Mouse (Mus musculus) kidney, embryonic 16.5 days (tissue): ENCODE results near the gene Pttg1ip. TPM values are rescaled to one million over a fixed set of nuclear protein-coding genes. Genes with fewer than 3 reads are reported as not detected.

Source experiments
- ATAC-seq: fragments of 200-750 bp; cut with Nextera tagmentation; 2 replicates; pipeline ENCODE4 v1.8.0; 2017; ENCODE audit warnings: moderate TSS enrichment; ENCODE audit not compliant: low FRiP score, low TSS enrichment
- H3K27ac ChIP-seq: fragments of 300-500 bp; sonication (generic); 2 replicates; pipeline ENCODE4 v1.5.1; 2014; ENCODE audit warnings: low read length
- H3K27me3 ChIP-seq: fragments of 300-500 bp; sonication (generic); 2 replicates; pipeline ENCODE4 v1.6.1; 2014; ENCODE audit warnings: low read length, control low read depth, mixed read lengths; ENCODE audit not compliant: insufficient read depth
- H3K36me3 ChIP-seq: fragments of 300-500 bp; sonication (generic); 2 replicates; pipeline ENCODE4 v1.6.1; 2014; ENCODE audit warnings: low read length, control low read depth, mixed read lengths; ENCODE audit not compliant: insufficient read depth
- H3K4me1 ChIP-seq: fragments of 300-500 bp; sonication (generic); 2 replicates; pipeline ENCODE4 v1.6.1; 2014; ENCODE audit warnings: low read length, control low read depth, mixed read lengths; ENCODE audit not compliant: insufficient read depth
- H3K4me2 ChIP-seq: fragments of 300-500 bp; sonication (generic); replicated peaks from 2 replicates; pipeline ENCODE4 v1.6.1; 2014; ENCODE audit warnings: low read depth, low read length
- H3K4me3 ChIP-seq: fragments of 300-500 bp; sonication (generic); 2 replicates; pipeline ENCODE4 v1.5.1; 2014; ENCODE audit warnings: mild to moderate bottlenecking, low read length
- H3K9ac ChIP-seq: fragments of 300-500 bp; sonication (generic); replicated peaks from 2 replicates; pipeline ENCODE4 v1.6.1; 2014; ENCODE audit warnings: low read length
- H3K9me3 ChIP-seq: fragments of 300-500 bp; sonication (generic); 2 replicates; pipeline ENCODE4 v1.6.1; 2016; ENCODE audit warnings: low read length, control low read depth
- WGBS: fragments of 180-500 bp; shearing (Covaris S2); extraction: QIAGEN DNeasy Blood & Tissue Kit; methylation state at CpG from one replicate; pipeline ENCODE4 v1.1.7; 2014; 5-methylcytosine and 5-hydroxymethylcytosine counted together
- polyA plus RNA-seq: library from polyadenylated mRNA; unstranded; fragments of >200 nt; fragmentation: Nextera tagmentation; extraction: Ambion mirVana; gene quantifications from 2 replicates; pipeline ENCODE4 v1.2.1, GENCODE M21; 2015

Gene Pttg1ip
- 194 and 206 TPM in 2 replicates for polyA plus RNA-seq

- ATAC-seq, result peak; percentile 98
- peak within 1 kb of the TSS; percentile 94 for H3K4me3 ChIP-seq
- WGBS, result under 1% methylated on average over 64 of the region's 64 CpGs
Measured at GRCm38 (mm10) chr10:77581408-77582284, at the start of gene Pttg1ip. TSS of gene Pttg1ip (plus strand) at chr10:77581720.

GRCm38 (mm10) chr10:77532020-77532413, 49.5 kb upstream of the Pttg1ip start:
- Histone ChIP-seq H3K4me1 (no peaks in the 10 kb centered on the region), H3K9ac (no peak overlapping the region), H3K27ac (no peak overlapping the region), H3K4me2 (no peak overlapping the region), H3K4me3 (no peak overlapping the region), H3K36me3 (no peaks in the 10 kb centered on the region), H3K9me3 (no peaks in the 10 kb centered on the region), H3K27me3 (no peaks in the 10 kb centered on the region)
- ATAC-seq, result no peak
- 83% methylated on average over 1 of the region's 1 CpGs for WGBS

More at GRCm38 (mm10) chr10:77581408-77582284, at the start of gene Pttg1ip:
- Histone ChIP-seq H3K27me3 (no peaks in the 10 kb centered on the region), H3K36me3 (no peaks in the 10 kb centered on the region), H3K9me3 (no peaks in the 10 kb centered on the region), H3K9ac (peak within 1 kb of the TSS; percentile 88), H3K4me1 (peaks cover 24% of the 10 kb centered on the region), H3K27ac (peak within 1 kb of the TSS; percentile 98), H3K4me2 (peak within 1 kb of the TSS; percentile 95)

GRCm38 (mm10) chr10:77536727-77537126, 44.8 kb upstream of the Pttg1ip start:
- Histone ChIP-seq H3K4me2 (no peak overlapping the region), H3K4me1 (no peaks in the 10 kb centered on the region), H3K36me3 (no peaks in the 10 kb centered on the region), H3K27ac (no peak overlapping the region), H3K27me3 (no peaks in the 10 kb centered on the region), H3K9me3 (no peaks in the 10 kb centered on the region), H3K4me3 (no peak overlapping the region), H3K9ac (no peak overlapping the region)
- WGBS, result 57% methylated on average over 8 of the region's 8 CpGs
- ATAC-seq, result no peak

GRCm38 (mm10) chr10:77537215-77538209, 44.0 kb upstream of the Pttg1ip start:
- H3K9me3 ChIP-seq, result no peaks in the 10 kb centered on the region
- H3K4me2 ChIP-seq, result no peak overlapping the region
- H3K4me3 ChIP-seq, result no peak overlapping the region
- H3K4me1 ChIP-seq, result no peaks in the 10 kb centered on the region
- H3K27ac ChIP-seq, result no peak overlapping the region
- no peaks in the 10 kb centered on the region for H3K36me3 ChIP-seq
- ATAC-seq, result no peak
- H3K9ac ChIP-seq, result no peak overlapping the region
- H3K27me3 ChIP-seq, result no peaks in the 10 kb centered on the region
- 69% methylated on average over 11 of the region's 11 CpGs for WGBS

GRCm38 (mm10) chr10:77539320-77539945, 42.1 kb upstream of the Pttg1ip start:
- ATAC-seq, result no peak
- Histone ChIP-seq H3K27ac (no peak overlapping the region), H3K36me3 (no peaks in the 10 kb centered on the region), H3K9me3 (no peaks in the 10 kb centered on the region), H3K4me2 (no peak overlapping the region), H3K27me3 (no peaks in the 10 kb centered on the region), H3K4me3 (no peak overlapping the region), H3K9ac (no peak overlapping the region), H3K4me1 (no peaks in the 10 kb centered on the region)
- 73% methylated on average over 7 of the region's 7 CpGs for WGBS

GRCm38 (mm10) chr10:77540576-77541102, 40.9 kb upstream of the Pttg1ip start:
- Histone ChIP-seq H3K36me3 (no peaks in the 10 kb centered on the region), H3K27ac (no peak overlapping the region), H3K27me3 (no peaks in the 10 kb centered on the region), H3K9me3 (no peaks in the 10 kb centered on the region), H3K4me1 (no peaks in the 10 kb centered on the region), H3K4me2 (no peak overlapping the region), H3K9ac (no peak overlapping the region), H3K4me3 (no peak overlapping the region)
- no peak for ATAC-seq
- 82% methylated on average over 4 of the region's 4 CpGs for WGBS

- H3K9ac ChIP-seq, result no peak overlapping the region
- H3K9me3 ChIP-seq, result no peaks in the 10 kb centered on the region
- no peaks in the 10 kb centered on the region for H3K27me3 ChIP-seq
- 76% methylated on average over 10 of the region's 10 CpGs for WGBS
- no peak overlapping the region for H3K27ac ChIP-seq
- H3K4me1 ChIP-seq, result no peaks in the 10 kb centered on the region
- no peak overlapping the region for H3K4me3 ChIP-seq
- H3K36me3 ChIP-seq, result no peaks in the 10 kb centered on the region
- no peak overlapping the region for H3K4me2 ChIP-seq
- no peak for ATAC-seq
Measured at GRCm38 (mm10) chr10:77541864-77542666, 39.5 kb upstream of the Pttg1ip start.

GRCm38 (mm10) chr10:77543226-77543625, 38.3 kb upstream of the Pttg1ip start:
- Histone ChIP-seq H3K36me3 (no peaks in the 10 kb centered on the region), H3K9me3 (no peaks in the 10 kb centered on the region), H3K4me3 (no peak overlapping the region), H3K27me3 (no peaks in the 10 kb centered on the region), H3K9ac (no peak overlapping the region), H3K4me2 (no peak overlapping the region), H3K27ac (no peak overlapping the region), H3K4me1 (no peaks in the 10 kb centered on the region)
- 52% methylated on average over 7 of the region's 7 CpGs for WGBS
- ATAC-seq, result no peak

- Histone ChIP-seq H3K27ac (no peak overlapping the region), H3K4me1 (no peaks in the 10 kb centered on the region), H3K4me3 (no peak overlapping the region), H3K9ac (no peak overlapping the region), H3K36me3 (no peaks in the 10 kb centered on the region), H3K4me2 (no peak overlapping the region), H3K9me3 (no peaks in the 10 kb centered on the region), H3K27me3 (no peaks in the 10 kb centered on the region)
- no peak for ATAC-seq
- 76% methylated on average over 5 of the region's 5 CpGs for WGBS
Measured at GRCm38 (mm10) chr10:77544916-77545315, 36.6 kb upstream of the Pttg1ip start.
